In the genomic region with DNA sequence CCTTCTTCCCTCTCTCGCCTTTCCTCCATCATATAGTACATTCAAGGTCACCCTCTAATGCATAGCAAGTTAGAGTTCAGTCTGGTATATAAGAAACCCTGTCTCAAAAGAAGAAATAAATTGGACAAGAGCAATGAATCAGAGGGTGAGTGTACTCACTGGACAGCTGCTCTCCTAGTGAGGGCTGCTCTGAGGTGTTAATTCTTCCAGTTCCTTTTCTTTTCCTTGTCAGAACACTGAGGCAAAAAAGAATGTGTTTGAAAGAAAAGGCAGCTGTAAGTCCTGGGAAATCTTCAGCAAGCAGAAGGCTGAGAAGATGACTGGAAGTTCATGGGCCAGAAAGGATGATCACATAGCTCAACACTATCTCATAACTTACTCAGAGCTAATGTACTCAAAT, we compare ENCODE assay signal across 21 mouse cellular contexts.
DNase-seq lines count a peak whose midpoint lies in the region; ATAC-seq and TF ChIP-seq lines count a peak whose summit lies in the region.
"Had no signal": no experiment of that assay in that cellular context is flagged by ENCODE, and none has a peak within 500 bp of the region (broad histone marks: within the 10 kb centered on the region; RNA-seq: fewer than 3 reads in every experiment).

No protein-coding gene starts in this region.

- ATAC-seq in frontal cortex, adult (ENCODE audit: low TSS enrichment): peak; percentile 95
- ATAC-seq: activated CD4-positive, CD25-positive, alpha-beta regulatory T cell, adult 4 months; CD4-positive, CD25-positive, alpha-beta regulatory T cell, adult 4 months; Patski had no signal

- H3K27ac ChIP-seq in embryonic fibroblast, embryonic 13.5 days (ENCODE audit: insufficient read depth, low read length): peak overlapping the region; percentile 18; the same call in 1 of the 2 replicates

- H3K4me3 ChIP-seq in embryonic fibroblast, embryonic 13.5 days (ENCODE audit: insufficient read depth, low read length): no peak overlapping the region

- H3K4me1 ChIP-seq in embryonic fibroblast, embryonic 13.5 days (ENCODE audit: control insufficient read depth, insufficient read depth, low read length): no peaks in the 10 kb centered on the region

- no peak for TF ChIP-seq CTCF in embryonic fibroblast, embryonic 13.5 days (IDR thresholded peaks at IDR 0.05; ENCODE audit: borderline replicate concordance, insufficient read depth, low read length)

- DNase-seq in frontal cortex, postnatal 25 days (ENCODE audit: low spot score in 2 of 2): no peak
- peak; percentile 20 for DNase-seq in brain, adult 2 months (ENCODE audit: low read depth, low spot score)
- DNase-seq in right cerebral cortex, adult 18-20 months: no peak
- no peak for DNase-seq in adipocyte (ENCODE audit: low spot score)
- DNase-seq: adrenal gland, adult 2 months; adrenal gland, adult 8-10 months; adrenal gland, postnatal 10 days; adrenal gland, postnatal 14 days; adrenal gland, postnatal 25 days; adrenal gland, postnatal 36 days; B cell, adult 2 months; cerebellum, adult 11 months; cerebellum, adult 11-12 months; cerebellum, adult 18-20 months; cerebellum, adult 2 months; cerebellum, adult 8-10 months had no signal

- TF ChIP-seq POLR2A in embryonic fibroblast, embryonic 13.5 days (IDR thresholded peaks at IDR 0.05; ENCODE audit: low read depth, low read length): no peak
